13 mouse cellular contexts compared by ENCODE assay signal in genomic region chr2:163450668-163451295, GRCm38 (mm10). TPM values are rescaled to one million over a fixed set of nuclear protein-coding genes. Genes with fewer than 3 reads are reported as not detected.
DNase-seq lines count a peak whose midpoint lies in the region; ATAC-seq lines count a peak whose summit lies in the region.
"Had no signal": no experiment of that assay in that cellular context is flagged by ENCODE, and none has a peak within 500 bp of the region (broad histone marks: within the 10 kb centered on the region; RNA-seq: fewer than 3 reads in every experiment).

No protein-coding gene starts in this region.

- intact Hi-C loops in heart, postnatal 14 days (cut with DNase I): no loop called here
- intact Hi-C loops in left cerebral cortex, postnatal 14 days (cut with DNase I): no loop called here

- no peak overlapping the region for H3K9ac ChIP-seq in heart, embryonic 14.5 days (ENCODE audit: low read length)
- H3K9ac ChIP-seq: intestine, embryonic 15.5 days had no signal

- WGBS in heart, embryonic 14.5 days: 46% methylated on average over 6 of the region's 6 CpGs

- ATAC-seq in heart, embryonic 14.5 days (ENCODE audit: insufficient number of reproducible peaks, insufficient read depth, low FRiP score, low read depth): 0 out of 2 replicates have a peak, but pooled peaks have one; percentile 43
- ATAC-seq: activated CD4-positive, CD25-positive, alpha-beta regulatory T cell, adult 4 months; intestine, embryonic 15.5 days had no signal

- no peaks in the 10 kb centered on the region; a peak in 1 of 4 replicates for H3K4me1 ChIP-seq in heart, embryonic 14.5 days (ENCODE audit: control insufficient read depth in 2 of 2, insufficient read depth in 2 of 2, low read length in 2 of 2)
- H3K4me1 ChIP-seq: intestine, embryonic 15.5 days had no signal

- H3K4me2 ChIP-seq in heart, embryonic 14.5 days (ENCODE audit: low read length): no peak overlapping the region
- H3K4me2 ChIP-seq: intestine, embryonic 15.5 days had no signal

- no peaks in the 10 kb centered on the region for H3K27me3 ChIP-seq in heart, embryonic 14.5 days (ENCODE audit: control insufficient read depth, insufficient read depth, low read length)
- H3K27me3 ChIP-seq: intestine, embryonic 15.5 days had no signal

- H3K36me3 ChIP-seq in heart, embryonic 14.5 days (ENCODE audit: control insufficient read depth, insufficient read depth, low read length): no peaks in the 10 kb centered on the region
- H3K36me3 ChIP-seq: intestine, embryonic 15.5 days had no signal

- H3K9me3 ChIP-seq in heart, embryonic 14.5 days (ENCODE audit: control insufficient read depth, low read length): no peaks in the 10 kb centered on the region
- H3K9me3 ChIP-seq: intestine, embryonic 15.5 days had no signal

- DNase-seq in heart, postnatal 14 days: no peak
- peak; percentile 65 for DNase-seq in 3T3-L1 (ENCODE audit: low read depth, low spot score)
- peak; percentile 89 for DNase-seq in brain, adult 2 months (ENCODE audit: low read depth, low spot score)
- peak; percentile 60 to 85 for DNase-seq in left cerebral cortex, postnatal 14 days (ENCODE audit: low spot score in 2 of 2)
- no peak for DNase-seq in urinary bladder, postnatal 14 days (ENCODE audit: low spot score)
- no peak for DNase-seq in heart, postnatal 4 days
- DNase-seq: lung, postnatal 10 days; spleen, adult 18-20 months; thymus, adult 2 months had no signal

- no peak overlapping the region for H3K27ac ChIP-seq in heart, embryonic 14.5 days (replicated peaks in 1 of 2; ENCODE audit: control insufficient read depth in 1 of 2, insufficient read depth in 1 of 2, low read depth in 2 of 2, low read length in 2 of 2)
- H3K27ac ChIP-seq: intestine, embryonic 15.5 days had no signal

- no peak overlapping the region for H3K4me3 ChIP-seq in heart, embryonic 14.5 days (ENCODE audit: control insufficient read depth in 1 of 2, insufficient read depth in 1 of 2, low read depth in 1 of 2, low read length in 2 of 2)
- H3K4me3 ChIP-seq: intestine, embryonic 15.5 days had no signal

RNA-seq across cellular contexts. Expression of gene Gdap1l1, which starts 12.5 kb away (rescaled TPM):
- polyA plus RNA-seq in heart, embryonic 14.5 days (2014; fragmentation: Nextera tagmentation; extraction: Ambion mirVana): 0.39 and 0.54 TPM in 2 replicates
- not detected for total RNA-seq in heart, postnatal 14 days (2021)
- total RNA-seq in left cerebral cortex, postnatal 14 days (2021): 10 to 100 TPM; 83.4 to 91.7 TPM
- not detected for total RNA-seq in heart, postnatal 4 days (2021)
- polyA plus RNA-seq: activated CD4-positive, CD25-positive, alpha-beta regulatory T cell, adult 4 months had no signal

RNA-seq across cellular contexts. Expression of gene Fitm2, which starts 21.6 kb away (rescaled TPM):
- 13.8 and 14.0 TPM in 2 replicates for polyA plus RNA-seq in heart, embryonic 14.5 days (2014; fragmentation: Nextera tagmentation; extraction: Ambion mirVana)
- 100 to 1,000 TPM; 145 to 152 TPM for total RNA-seq in heart, postnatal 14 days (2021)
- total RNA-seq in left cerebral cortex, postnatal 14 days (2021): 10 to 100 TPM; 18.8 to 18.9 TPM
- total RNA-seq in heart, postnatal 4 days (2021): 10 to 100 TPM; 27.8 to 28.1 TPM

RNA-seq across cellular contexts. Expression of gene Oser1, which starts 26.3 kb away (rescaled TPM):
- polyA plus RNA-seq in heart, embryonic 14.5 days (2014; fragmentation: Nextera tagmentation; extraction: Ambion mirVana): 52.6 and 56.8 TPM in 2 replicates
- 10 to 100 TPM; 22.3 to 25.3 TPM for total RNA-seq in heart, postnatal 14 days (2021)
- total RNA-seq in left cerebral cortex, postnatal 14 days (2021): 10 to 100 TPM; 20.5 to 21.4 TPM
- total RNA-seq in heart, postnatal 4 days (2021): 10 to 100 TPM; 21.6 to 24.2 TPM

RNA-seq across cellular contexts. Expression of gene R3hdml, which starts 41.3 kb away (rescaled TPM):
- not detected in 2 replicates for polyA plus RNA-seq in heart, embryonic 14.5 days (2014; fragmentation: Nextera tagmentation; extraction: Ambion mirVana)
- not detected for total RNA-seq in heart, postnatal 14 days (2021)
- not detected for total RNA-seq in left cerebral cortex, postnatal 14 days (2021)
- total RNA-seq in heart, postnatal 4 days (2021): not detected
- polyA plus RNA-seq: activated CD4-positive, CD25-positive, alpha-beta regulatory T cell, adult 4 months; limb, embryonic 11.5 days had no signal

RNA-seq across cellular contexts. Expression of gene Jph2, which starts 53.0 kb away (rescaled TPM):
- polyA plus RNA-seq in heart, embryonic 14.5 days (2014; fragmentation: Nextera tagmentation; extraction: Ambion mirVana): 25.5 and 29.4 TPM in 2 replicates
- total RNA-seq in heart, postnatal 14 days (2021): 100 to 1,000 TPM; 401 to 402 TPM
- total RNA-seq in left cerebral cortex, postnatal 14 days (2021): under 1 TPM; 0.51 to 0.72 TPM
- 100 to 1,000 TPM; 366 to 416 TPM for total RNA-seq in heart, postnatal 4 days (2021)
- polyA plus RNA-seq: activated CD4-positive, CD25-positive, alpha-beta regulatory T cell, adult 4 months had no signal

Comparison
In these comparisons a context has a peak if more than half of its experiments do, and no peak if none do; other contexts are left out.
1. RNA of gene Fitm2, which starts 21.6 kb away (total RNA-seq): 145 to 152 TPM in heart, postnatal 14 days; 27.8 to 28.1 TPM in heart, postnatal 4 days and 18.8 to 18.9 TPM in left cerebral cortex, postnatal 14 days; every median in the first group is over 4 times any median in the second.
2. DNase-seq: peak in 3T3-L1 (single experiment), brain, adult 2 months (single experiment) and left cerebral cortex, postnatal 14 days (2 of 2); none in heart, postnatal 14 days (0 of 2), urinary bladder, postnatal 14 days (single experiment) and heart, postnatal 4 days (single experiment).
3. RNA of gene Gdap1l1, which starts 12.5 kb away (total RNA-seq): 83.4 to 91.7 TPM in left cerebral cortex, postnatal 14 days; not detected in heart, postnatal 14 days and not detected in heart, postnatal 4 days; every median in the first group is over 10 times any median in the second.